10 mouse cellular contexts compared by ENCODE assay signal in genomic region chr11:53868323-53868722, GRCm38 (mm10). TPM values are rescaled to one million over a fixed set of nuclear protein-coding genes. Genes with fewer than 3 reads are reported as not detected.
A peak's percentile ranks its signal among the peaks of the same experiment; 100 is the strongest.
DNase-seq lines count a peak whose midpoint lies in the region; ATAC-seq and TF ChIP-seq lines count a peak whose summit lies in the region.
"Not testable (repeated sequence)": the region's sequence is repeated elsewhere in the genome, so short reads cannot be mapped to it uniquely, and the experiment has no call there.
"Had no signal": no experiment of that assay in that cellular context is flagged by ENCODE, and none has a peak within 500 bp of the region (broad histone marks: within the 10 kb centered on the region; RNA-seq: fewer than 3 reads in every experiment).

No protein-coding gene starts in this region.

- not testable (repeated sequence) for H3K4me2 ChIP-seq in kidney, postnatal 0 days (ENCODE audit: low read length); liver, embryonic 14.5 days (ENCODE audit: low read depth)

- not testable (repeated sequence) for H3K4me3 ChIP-seq in gastrocnemius, adult 2 months; kidney, postnatal 0 days (replicated peaks; ENCODE audit: low read depth, low read length); liver, embryonic 14.5 days (ENCODE audit: insufficient read depth in 1 of 2, low read depth in 2 of 2, low read length in 2 of 2)

- TF ChIP-seq EP300 in liver, embryonic 14.5 days (IDR thresholded peaks at IDR 0.05; ENCODE audit: low read depth): not testable (repeated sequence)

- not testable (repeated sequence) for ATAC-seq in kidney, postnatal 0 days (replicated peaks; ENCODE audit: low FRiP score, low read depth); liver, embryonic 14.5 days (ENCODE audit: insufficient read depth)
- ATAC-seq in megakaryocyte-erythroid progenitor cell, adult 5-6 weeks (replicated peaks; ENCODE audit: low FRiP score, low TSS enrichment, poor library complexity, severe bottlenecking): 0 out of 2 replicates have a peak, but pooled peaks have one; percentile 43

- not testable (repeated sequence) for H3K9ac ChIP-seq in kidney, postnatal 0 days (ENCODE audit: low read depth, low read length); liver, embryonic 14.5 days (replicated peaks)

- not testable (repeated sequence) for H3K9me3 ChIP-seq in kidney, postnatal 0 days (replicated peaks; ENCODE audit: low read length); liver, embryonic 14.5 days (ENCODE audit: control insufficient read depth, low read length)

- H3K27me3 ChIP-seq in kidney, postnatal 0 days (ENCODE audit: insufficient read depth, low read length); liver, embryonic 14.5 days (ENCODE audit: control insufficient read depth, insufficient read depth, low read length): not testable (repeated sequence)

- not testable (repeated sequence) for H3K27ac ChIP-seq in gastrocnemius, adult 2 months; kidney, postnatal 0 days; liver, embryonic 14.5 days

- peak; percentile 37 to 78 for DNase-seq in adrenal gland, adult (ENCODE audit: inconsistent age in 2 of 2, low spot score in 1 of 2)
- not testable (repeated sequence) for DNase-seq in gastrocnemius, adult 2 months; kidney, postnatal 0 days (ENCODE audit: low spot score); liver, embryonic 14.5 days (ENCODE audit: low read depth in 3 of 3, low spot score in 3 of 3)
- peak; percentile 20 for DNase-seq in heart, postnatal 4 days
- DNase-seq in lung, postnatal 14 days: peak; percentile 33

- not testable (repeated sequence) for H3K4me1 ChIP-seq in kidney, postnatal 0 days (replicated peaks; ENCODE audit: insufficient read depth, low read length); liver, embryonic 14.5 days (replicated peaks; ENCODE audit: control insufficient read depth in 2 of 2, insufficient read depth in 2 of 2, low read length in 1 of 2)

- not testable (repeated sequence) for H3K36me3 ChIP-seq in kidney, postnatal 0 days (ENCODE audit: insufficient read depth, low read length); liver, embryonic 14.5 days (replicated peaks; ENCODE audit: control insufficient read depth, insufficient read depth, low read depth)

- intact Hi-C loops in gastrocnemius, adult 2 months (cut with DNase I): loop anchor here (5.0 kb wide), 1 partner anchor 84 kb away; no protein-coding TSS in a partner anchor

- WGBS in kidney, postnatal 0 days: 44% methylated on average over 5 of the region's 5 CpGs
- WGBS in liver, embryonic 14.5 days (ENCODE audit: insufficient replicate concordance): 25% methylated on average over 5 of the region's 5 CpGs

- peak; percentile 49 for TF ChIP-seq CTCF in gastrocnemius, adult 2 months (IDR thresholded peaks at IDR 0.05)
- peak; percentile 54 for TF ChIP-seq CTCF in kidney, postnatal 0 days (IDR thresholded peaks at IDR 0.05; ENCODE audit: low read depth)
- peak; percentile 49; the same call in 1 of the 2 replicates for TF ChIP-seq CTCF in liver, embryonic 14.5 days (IDR thresholded peaks at IDR 0.05; ENCODE audit: low read depth)

RNA-seq across cellular contexts. Expression of gene Gm12216, which starts 9.3 kb away (rescaled TPM):
- 1 to 10 TPM in 1 of 2 experiments, under 1 TPM in 1; 0.87 to 1.4 TPM for total RNA-seq in gastrocnemius, adult 2 months (2021)
- total RNA-seq in heart, postnatal 4 days (2021): 1 to 10 TPM in 1 of 2 experiments, under 1 TPM in 1; 0.32 to 1.6 TPM
- 2.0 and 2.3 TPM in 2 replicates for polyA plus RNA-seq in kidney, postnatal 0 days (2015; fragmentation: Nextera tagmentation; extraction: Ambion mirVana)
- 0.15 TPM in 1 of 2 replicates, not detected in the other for polyA plus RNA-seq in liver, embryonic 14.5 days (2012; rRNA removed)
- 0.14 TPM in 1 of 2 replicates, not detected in the other for polyA plus RNA-seq in liver, embryonic 14.5 days (2014; fragmentation: Nextera tagmentation; extraction: Ambion mirVana)
- 5.5 and 12.6 TPM in 2 replicates for total RNA-seq in megakaryocyte-erythroid progenitor cell, adult 5-6 weeks (2014; fragmentation: Nextera tagmentation)
- total RNA-seq in megakaryocyte-erythroid progenitor cell, adult 5-6 weeks (2017): 1.5 TPM in 1 of 2 replicates, not detected in the other
- polyA plus RNA-seq: embryonic facial prominence, embryonic 10.5 days; forebrain, embryonic 12.5 days; G1E had no signal

RNA-seq across cellular contexts. Expression of gene Slc22a5, which starts 23.1 kb away (rescaled TPM):
- 10 to 100 TPM in 1 of 2 experiments, 1 to 10 TPM in 1; 7.6 to 11.0 TPM for total RNA-seq in gastrocnemius, adult 2 months (2021)
- 10 to 100 TPM; 13.3 to 15.0 TPM for total RNA-seq in heart, postnatal 4 days (2021)
- polyA plus RNA-seq in kidney, postnatal 0 days (2015; fragmentation: Nextera tagmentation; extraction: Ambion mirVana): 32.0 and 36.4 TPM in 2 replicates
- polyA plus RNA-seq in liver, embryonic 14.5 days (2012; rRNA removed): 1.5 and 1.7 TPM in 2 replicates
- 1.9 and 2.6 TPM in 2 replicates for polyA plus RNA-seq in liver, embryonic 14.5 days (2014; fragmentation: Nextera tagmentation; extraction: Ambion mirVana)
- total RNA-seq in megakaryocyte-erythroid progenitor cell, adult 5-6 weeks (2014; fragmentation: Nextera tagmentation): 6.3 and 10.5 TPM in 2 replicates
- total RNA-seq in megakaryocyte-erythroid progenitor cell, adult 5-6 weeks (2017): 7.0 and 11.2 TPM in 2 replicates
